Mouse (Mus musculus): ENCODE measurements at regions not wholly inside any gene's neighbourhood (a gene's known extent, or its start where the extent isn't known, plus 50 kb on each side); places are given as distances from the start of the nearest gene placed in this dataset.

DNA sequence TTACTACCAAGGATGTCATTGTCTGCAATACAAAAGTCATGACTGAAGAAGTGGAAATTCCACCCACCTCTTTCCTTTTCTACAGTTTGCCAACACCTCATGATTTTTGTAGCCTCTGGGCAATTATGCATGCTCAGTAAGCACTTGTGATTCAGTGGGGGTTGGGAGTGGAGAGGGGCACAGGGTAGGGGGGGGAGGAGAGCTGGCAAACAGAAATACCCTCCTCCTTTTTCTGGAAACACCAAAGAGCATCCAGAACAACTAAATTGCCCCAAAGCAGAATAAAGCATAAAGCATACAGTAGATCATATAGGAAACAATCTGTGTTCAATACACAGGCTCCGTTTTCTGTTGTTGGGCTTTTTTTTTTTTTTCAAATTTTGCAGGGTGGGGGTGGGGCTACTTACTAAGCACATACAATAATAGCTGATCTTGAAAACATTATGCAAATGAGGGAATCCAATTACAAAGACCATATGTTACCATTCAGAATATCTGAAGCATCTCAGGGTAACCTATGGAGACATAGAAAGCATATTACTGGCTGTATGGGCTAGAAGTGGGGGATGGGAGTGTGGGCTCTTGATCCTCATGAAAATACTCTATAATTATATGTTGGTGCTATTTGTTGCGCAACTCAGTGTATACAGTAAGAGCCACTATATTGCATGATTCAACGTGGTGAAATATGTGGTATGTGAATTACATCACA is 352.4 kb downstream of the Cmpk2 start:
- no peak for DNase-seq (ENCODE audit: extremely low read depth)
- H3K79me2 ChIP-seq (replicated peaks; ENCODE audit: control insufficient read depth, extremely low read depth, insufficient read depth, poor library complexity, severe bottlenecking): no peaks in the 10 kb centered on the region
- TF ChIP-seq HCFC1 (IDR thresholded peaks at IDR 0.05; ENCODE audit: low read depth, low read length): no peak
- no peak for TF ChIP-seq SMC3 (IDR thresholded peaks at IDR 0.05; ENCODE audit: low read depth, low read length)
- no peak for TF ChIP-seq RAD21 (IDR thresholded peaks at IDR 0.05; ENCODE audit: low read depth, low read length)
- TF ChIP-seq ZMIZ1 (IDR thresholded peaks at IDR 0.05; ENCODE audit: low read depth, low read length): no peak
- no peak for TF ChIP-seq TCF12 (IDR thresholded peaks at IDR 0.05; ENCODE audit: low read depth, low read length)
- no peak for TF ChIP-seq MYC (IDR thresholded peaks at IDR 0.05; ENCODE audit: low read depth, low read length)
- TF ChIP-seq NELFE (IDR thresholded peaks at IDR 0.05; ENCODE audit: low read depth, low read length): no peak
- TF ChIP-seq ZKSCAN1 (IDR thresholded peaks at IDR 0.05; ENCODE audit: borderline replicate concordance, low read depth, low read length): no peak
- TF ChIP-seq GABPA (IDR thresholded peaks at IDR 0.05; ENCODE audit: insufficient replicate concordance, low read depth, low read length): no peak
- TF ChIP-seq ETS1 (conservative IDR thresholded peaks at IDR 0.05; ENCODE audit: low read depth, low read length): no peak
- no peak for TF ChIP-seq EP300 (IDR thresholded peaks at IDR 0.05; ENCODE audit: low read length)
- TF ChIP-seq MAZ (IDR thresholded peaks at IDR 0.05; ENCODE audit: low read depth, low read length): no peak
- no peak for TF ChIP-seq USF2 (conservative IDR thresholded peaks at IDR 0.05; ENCODE audit: low read depth, low read length)
- TF ChIP-seq BHLHE40 (IDR thresholded peaks at IDR 0.05; ENCODE audit: low read depth, low read length): no peak
- TF ChIP-seq ZC3H11A (IDR thresholded peaks at IDR 0.05; ENCODE audit: low read depth, low read length): no peak
- TF ChIP-seq CTCF (conservative IDR thresholded peaks at IDR 0.05 in 1 of 2, IDR thresholded peaks at IDR 0.05 in 1 of 2; ENCODE audit: low read depth in 2 of 2, low read length in 2 of 2): no peak
- no peak for TF ChIP-seq NRF1 (IDR thresholded peaks at IDR 0.05; ENCODE audit: low read depth, low read length)
- TF ChIP-seq SIN3A (IDR thresholded peaks at IDR 0.05; ENCODE audit: low read length): no peak
- H3K4me1 ChIP-seq (ENCODE audit: control insufficient read depth in 1 of 2, insufficient read depth in 2 of 2): peaks cover 0 to 6% of the 10 kb centered on the region in 2 experiments; a peak in 1 of 4 replicates
- no peaks in the 10 kb centered on the region for H3K36me3 ChIP-seq (replicated peaks in 1 of 2; ENCODE audit: control insufficient read depth in 1 of 2, insufficient read depth in 1 of 2, low read length in 1 of 2)
- no peaks in the 10 kb centered on the region for H3K9me3 ChIP-seq (replicated peaks; ENCODE audit: low read length)
- dilution Hi-C loops (cut with MboI; ENCODE audit: extremely low pct_ligation_motif_present, extremely low pct_unique_long_range_greater_than_20kb, low sequenced_read_pairs): no loop called here
- in situ Hi-C loops (cut with MboI; ENCODE audit: low pct_ligation_motif_present, low pct_unique_long_range_greater_than_20kb, low sequenced_read_pairs): no loop called here
- H3K27ac ChIP-seq (ENCODE audit: insufficient read depth, low read depth): no peak overlapping the region
- no peak overlapping the region for H3K9ac ChIP-seq (ENCODE audit: insufficient read depth, low read depth)
- H3K4me2 ChIP-seq (ENCODE audit: insufficient read depth, low read depth, poor library complexity, severe bottlenecking): no peak overlapping the region
- no peak overlapping the region for H3K4me3 ChIP-seq (replicated peaks in 1 of 3; ENCODE audit: low read depth in 2 of 3, low read length in 2 of 3, poor library complexity in 1 of 3)
- H3K27me3 ChIP-seq (replicated peaks): no peaks in the 10 kb centered on the region

DNA sequence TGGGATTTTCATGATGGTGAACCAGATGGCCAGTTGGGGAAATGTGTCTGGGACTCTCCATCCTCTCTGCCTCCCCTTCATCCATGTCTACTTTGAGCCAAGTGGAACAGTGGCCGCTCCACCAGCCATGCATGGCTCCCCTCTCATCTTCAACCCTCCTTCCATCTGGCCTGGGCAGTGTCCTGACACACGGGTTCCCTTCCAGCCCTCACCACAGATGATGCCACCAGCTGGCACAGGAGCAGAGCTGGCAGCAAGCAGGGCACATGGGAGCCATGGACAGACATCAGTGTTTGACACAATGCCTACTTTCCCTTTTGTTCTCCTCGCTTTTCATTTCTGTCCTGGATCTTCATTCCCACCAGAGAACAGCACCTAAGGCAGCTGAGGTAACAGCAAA is 348.9 kb downstream of the Cmpk2 start:
- no peaks in the 10 kb centered on the region for H3K36me3 ChIP-seq (replicated peaks in 1 of 2; ENCODE audit: control insufficient read depth in 1 of 2, insufficient read depth in 1 of 2, low read length in 1 of 2)
- dilution Hi-C loops (cut with MboI; ENCODE audit: extremely low pct_ligation_motif_present, extremely low pct_unique_long_range_greater_than_20kb, low sequenced_read_pairs) (no loop called here), in situ Hi-C loops (cut with MboI; ENCODE audit: low pct_ligation_motif_present, low pct_unique_long_range_greater_than_20kb, low sequenced_read_pairs) (no loop called here)
- no peak overlapping the region for H3K4me2 ChIP-seq (ENCODE audit: insufficient read depth, low read depth, poor library complexity, severe bottlenecking)
- H3K4me1 ChIP-seq (ENCODE audit: control insufficient read depth in 1 of 2, insufficient read depth in 2 of 2): peaks cover 0 to 6% of the 10 kb centered on the region in 2 experiments; a peak in 1 of 4 replicates
- H3K4me3 ChIP-seq (replicated peaks in 1 of 3; ENCODE audit: low read depth in 2 of 3, low read length in 2 of 3, poor library complexity in 1 of 3): no peak overlapping the region
- TF ChIP-seq SIN3A (IDR thresholded peaks at IDR 0.05; ENCODE audit: low read length) (no peak), POLR2A (IDR thresholded peaks at IDR 0.05; ENCODE audit: low read depth, low read length) (no peak), RAD21 (IDR thresholded peaks at IDR 0.05; ENCODE audit: low read depth, low read length) (no peak)
- no peak overlapping the region for H3K27ac ChIP-seq (ENCODE audit: insufficient read depth, low read depth)
- H3K9me3 ChIP-seq (replicated peaks; ENCODE audit: low read length): no peaks in the 10 kb centered on the region
- H3K79me2 ChIP-seq (replicated peaks; ENCODE audit: control insufficient read depth, extremely low read depth, insufficient read depth, poor library complexity, severe bottlenecking): no peaks in the 10 kb centered on the region
- H3K27me3 ChIP-seq (replicated peaks): no peaks in the 10 kb centered on the region
- no peak overlapping the region for H3K9ac ChIP-seq (ENCODE audit: insufficient read depth, low read depth)
- DNase-seq (ENCODE audit: extremely low read depth): no peak
